Mouse (Mus musculus): ENCODE data around the gene Melk.

The Melk gene

DNA sequence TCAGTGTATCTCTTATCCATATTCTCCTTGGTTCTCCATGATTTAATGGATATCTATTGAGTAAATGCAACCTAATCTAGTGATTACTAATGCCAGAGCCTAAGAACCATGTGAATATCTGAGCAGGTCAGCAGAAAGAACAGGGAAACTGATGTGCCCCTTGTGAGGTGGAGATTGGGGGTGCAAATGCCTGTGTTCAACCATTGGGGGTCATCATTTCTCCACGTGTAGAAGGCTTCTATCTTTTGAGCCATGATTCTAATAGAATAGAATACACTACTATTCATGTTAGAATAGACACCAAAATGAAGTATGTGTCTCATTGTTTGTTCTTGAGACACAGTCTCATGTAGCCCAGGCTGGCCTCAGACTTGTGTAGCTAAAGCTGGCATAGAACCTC, 27.3 kb downstream of the Melk start:
- no peak for DNase-seq (ENCODE audit: low read depth)

DNA sequence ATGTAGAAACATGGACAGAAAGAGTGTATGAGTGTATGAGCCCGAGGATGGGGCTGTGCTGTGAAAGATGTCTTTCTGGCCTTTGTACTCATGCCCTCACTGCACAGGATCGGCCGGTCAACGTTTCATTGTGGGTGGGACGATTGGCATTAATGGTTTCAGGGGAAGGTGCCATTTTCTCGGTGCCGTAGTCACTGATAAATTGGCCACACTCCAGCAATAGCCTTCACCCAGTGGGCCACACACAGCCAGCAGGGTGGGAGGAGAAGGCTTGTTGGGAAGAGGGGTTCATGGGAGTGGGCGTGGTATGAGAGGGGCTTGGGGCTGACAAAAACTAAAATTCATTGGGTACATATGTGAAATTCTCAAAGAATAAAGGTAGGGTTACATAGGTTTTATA, 34.3 kb downstream of the Melk start:
- DNase-seq (ENCODE audit: low read depth), result no peak

DNA sequence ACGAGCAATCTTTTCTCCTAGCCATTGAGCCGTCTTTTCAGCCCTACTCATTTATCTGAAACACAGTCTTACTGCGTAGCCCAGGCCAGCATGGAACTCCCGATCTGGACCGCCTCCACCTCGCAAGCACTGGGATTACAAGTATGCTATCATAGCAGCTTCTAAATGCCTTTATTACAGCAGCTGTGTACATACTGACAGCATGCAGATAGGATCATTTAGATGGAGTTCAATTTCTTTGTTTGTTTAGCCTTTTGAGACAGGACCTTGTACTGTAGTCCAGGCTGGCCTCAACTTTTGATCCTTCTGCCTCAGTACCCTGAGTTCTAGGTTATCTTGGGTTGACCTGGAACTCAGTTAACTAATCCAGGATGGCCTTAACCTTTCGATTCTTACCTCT, 61.0 kb downstream of the Melk start:
- DNase-seq (ENCODE audit: low read depth), result no peak

DNA sequence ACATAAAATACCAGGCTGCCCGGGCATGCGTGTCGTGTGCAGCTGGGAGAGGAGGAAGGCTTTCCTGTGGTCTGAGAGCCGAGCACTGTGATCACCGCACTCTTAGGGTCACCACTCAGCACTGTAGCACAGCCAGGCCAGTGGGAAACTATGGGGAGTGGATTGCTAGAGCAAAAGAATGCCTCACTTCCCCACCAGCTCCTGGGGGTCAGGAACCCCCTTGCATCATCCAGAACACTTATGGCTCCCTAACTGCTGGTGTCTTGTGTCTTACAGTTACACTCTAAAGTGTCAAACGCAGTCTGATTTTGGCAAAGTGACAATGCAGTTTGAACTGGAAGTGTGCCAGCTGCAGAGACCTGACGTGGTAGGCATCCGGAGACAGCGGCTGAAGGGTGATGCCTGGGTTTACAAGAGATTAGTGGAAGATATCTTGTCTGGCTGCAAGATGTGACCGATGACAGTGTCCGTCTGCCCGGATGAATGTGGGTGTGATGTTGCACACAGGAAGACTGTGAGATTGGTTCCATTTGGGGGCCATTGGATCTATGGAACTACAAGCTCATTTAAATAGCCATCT, 62.8 kb downstream of the Melk start:
- DNase-seq (ENCODE audit: low read depth), result no peak

DNA sequence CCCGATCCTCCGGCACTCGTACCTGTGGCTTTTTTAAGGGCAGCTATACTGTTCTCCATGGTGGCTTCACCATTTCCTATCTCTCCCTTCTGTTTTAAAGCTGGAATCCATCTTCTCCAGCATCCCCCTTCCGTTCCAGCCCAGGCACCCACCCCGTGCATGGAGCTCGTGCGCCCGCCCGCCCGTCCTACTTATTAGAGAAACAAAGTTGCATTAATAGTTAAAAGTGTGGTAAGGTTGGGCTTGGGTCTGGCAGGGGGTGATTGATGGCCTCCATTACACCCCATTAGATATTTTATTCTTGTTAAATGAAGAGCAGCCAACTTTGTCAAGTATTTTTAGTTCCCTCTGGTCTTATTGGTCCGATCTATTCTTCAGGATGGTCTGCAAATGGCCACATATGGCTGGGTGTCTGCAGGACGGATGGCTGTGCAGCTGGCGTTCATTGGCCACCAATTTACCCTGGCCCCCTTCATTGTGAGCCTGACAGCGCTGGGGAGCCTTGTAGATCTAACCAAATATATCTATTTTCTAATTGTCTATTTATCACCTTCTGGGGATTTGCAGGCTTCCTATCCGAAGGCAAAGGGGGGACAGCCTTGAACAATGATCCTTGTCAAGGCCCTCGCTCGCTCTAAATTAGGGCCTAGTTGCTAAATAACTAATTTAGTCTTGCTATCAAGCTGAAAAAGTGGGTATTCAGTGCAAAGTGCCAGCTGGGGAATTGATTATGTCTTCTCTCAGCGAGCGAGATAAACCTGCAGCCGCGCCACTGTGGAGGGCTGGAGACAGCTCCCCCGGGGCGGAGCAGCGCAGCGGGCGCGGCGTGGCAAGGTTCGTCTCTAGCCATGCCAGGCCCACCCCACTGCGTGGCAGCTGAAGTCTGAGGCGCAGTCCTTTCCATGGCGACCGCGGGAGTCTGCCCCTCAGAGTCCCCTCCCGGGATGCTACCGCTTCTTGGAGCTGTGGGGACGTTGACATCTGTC, 91.8 kb downstream of the Melk start:
- DNase-seq (ENCODE audit: low read depth), result no peak

DNA sequence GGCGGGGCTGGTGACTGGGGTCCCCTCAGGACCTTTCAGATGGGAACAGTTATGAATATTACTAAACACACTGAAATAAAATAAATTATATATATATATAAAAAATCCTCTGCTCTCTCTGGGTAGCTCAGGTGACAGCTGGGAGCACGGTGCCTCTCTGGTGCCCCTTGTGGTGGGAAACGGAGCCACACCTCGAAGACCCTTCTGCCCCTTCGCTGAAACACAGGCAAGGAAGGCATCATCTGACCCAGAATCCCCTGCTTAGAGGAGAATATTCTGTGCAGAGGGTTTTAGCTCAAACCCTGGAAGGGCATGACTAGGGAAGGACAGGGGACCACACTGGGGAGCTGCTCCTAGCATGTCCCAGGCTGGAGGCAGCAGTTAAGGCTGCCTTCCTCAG, 101.9 kb downstream of the Melk start:
- DNase-seq (ENCODE audit: low read depth), result peak; percentile 27

DNA sequence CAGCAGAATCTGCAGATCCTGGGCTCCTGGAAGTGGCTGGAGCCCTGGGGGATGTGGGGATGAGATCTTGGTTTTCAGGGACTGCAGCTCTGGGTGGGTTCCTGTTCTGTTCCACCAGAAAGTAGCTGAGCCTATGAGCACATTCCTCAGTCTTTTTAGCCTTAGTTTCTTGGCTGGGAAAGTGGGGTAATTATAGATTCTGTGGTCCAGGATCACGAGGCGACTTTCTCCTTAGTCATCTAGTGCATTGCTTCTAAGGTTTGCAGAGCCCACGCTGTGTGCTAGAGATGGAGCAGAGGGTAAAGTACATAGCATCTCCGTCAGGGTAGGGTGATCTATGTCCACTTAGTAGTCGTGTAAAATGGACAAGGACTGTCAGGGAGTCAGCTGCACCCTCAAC, 103.8 kb downstream of the Melk start:
- no peak for DNase-seq (ENCODE audit: low read depth)
